Mouse (Mus musculus): ENCODE results near the gene Trp53bp2.

DNA sequence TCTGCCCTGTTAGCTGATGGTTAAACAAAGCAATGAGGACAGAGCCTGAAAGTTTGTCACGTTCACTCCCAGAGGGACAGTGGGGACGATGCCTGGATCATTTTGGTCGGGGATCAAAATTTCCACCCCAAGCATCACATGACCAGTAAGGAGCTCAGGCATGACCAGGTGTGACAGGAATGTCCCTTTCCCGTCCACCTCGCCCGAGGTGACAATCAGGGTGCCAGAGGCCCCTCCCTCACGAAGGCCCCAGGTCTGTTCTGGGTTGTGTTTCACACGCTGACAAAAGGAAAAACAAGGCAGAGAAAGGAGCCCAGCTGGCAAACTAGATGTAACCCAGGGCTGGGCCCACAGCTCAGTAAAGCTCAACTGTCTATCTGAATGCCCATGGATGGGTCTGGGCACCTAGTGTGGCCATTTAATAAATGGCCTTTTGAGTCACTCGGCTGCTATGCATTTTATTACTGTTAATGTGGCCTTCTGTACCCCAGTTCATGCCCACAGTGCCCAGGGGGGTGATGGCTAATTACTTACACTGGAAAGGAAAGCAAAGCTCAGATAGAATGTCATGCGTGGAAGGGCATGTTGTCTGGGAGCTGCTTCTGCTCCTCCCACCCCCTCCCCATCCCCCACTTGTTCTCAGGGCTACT lies 72.8 kb downstream of the Trp53bp2 start:
- TF ChIP-seq CTCF (IDR thresholded peaks at IDR 0.05; ENCODE audit: low read depth, low read length) (no peak), TAL1 (conservative IDR thresholded peaks at IDR 0.05; ENCODE audit: low read depth, low read length) (no peak), GATA1 (IDR thresholded peaks at IDR 0.05; ENCODE audit: borderline replicate concordance, low read length) (no peak), POLR2AphosphoS5 (IDR thresholded peaks at IDR 0.05; ENCODE audit: insufficient replicate concordance, low read depth, low read length) (no peak), GATA2 (IDR thresholded peaks at IDR 0.05; ENCODE audit: borderline replicate concordance, low read depth, low read length) (no peak)

Data from G1E (cell line).